Comparison of ENCODE assay signal across 8 mouse cellular contexts in the genomic region with DNA sequence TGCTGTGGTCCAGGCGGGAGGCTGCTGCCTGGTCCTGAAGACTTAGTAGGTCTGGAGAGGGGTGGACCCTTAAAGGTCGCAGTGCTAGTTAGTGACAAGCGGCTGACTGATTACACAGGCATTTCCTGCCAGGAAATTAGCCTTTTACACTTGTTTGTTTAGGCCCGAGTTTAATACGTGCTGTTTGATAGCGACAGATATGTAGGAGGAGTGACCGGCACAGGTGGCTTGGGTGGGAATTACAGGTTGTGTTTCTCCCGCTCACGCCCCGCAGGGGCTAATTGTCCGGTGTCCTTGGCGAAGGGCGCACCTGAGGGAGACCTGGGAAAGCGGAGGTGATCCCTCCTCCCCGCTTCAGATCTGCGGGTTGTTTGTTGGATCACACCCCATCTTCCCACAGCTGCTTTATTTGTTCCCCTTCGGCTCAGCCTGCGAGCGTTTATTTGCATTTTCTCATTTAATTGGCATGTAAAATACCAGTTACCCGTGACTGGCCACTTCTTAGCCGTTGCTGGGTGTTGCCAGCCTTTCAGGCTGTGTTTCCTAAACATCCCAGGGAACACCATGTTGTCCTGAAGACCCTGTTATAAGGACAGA. TPM values are rescaled to one million over a fixed set of nuclear protein-coding genes. Genes with fewer than 3 reads are reported as not detected.
DNase-seq lines count a peak whose midpoint lies in the region; ATAC-seq and TF ChIP-seq lines count a peak whose summit lies in the region.

No protein-coding gene starts in this region.

- H3K36me3 ChIP-seq in heart, embryonic 14.5 days (ENCODE audit: control insufficient read depth, insufficient read depth, low read length): no peaks in the 10 kb centered on the region
- H3K36me3 ChIP-seq in limb, embryonic 11.5 days (ENCODE audit: control insufficient read depth, insufficient read depth, low read length): no peaks in the 10 kb centered on the region
- H3K36me3 ChIP-seq in stomach, postnatal 0 days (ENCODE audit: control insufficient read depth, insufficient read depth, low read length): no peaks in the 10 kb centered on the region

- TF ChIP-seq CTCF in stomach, postnatal 0 days (IDR thresholded peaks at IDR 0.05; ENCODE audit: low read depth): no peak

- 0 out of 2 replicates have a peak, but pooled peaks cover 2% of the 10 kb centered on the region for H3K9me3 ChIP-seq in heart, embryonic 14.5 days (ENCODE audit: control insufficient read depth, low read length)
- no peaks in the 10 kb centered on the region for H3K9me3 ChIP-seq in limb, embryonic 11.5 days (ENCODE audit: control insufficient read depth, low read length)
- H3K9me3 ChIP-seq in stomach, postnatal 0 days (ENCODE audit: control insufficient read depth, low read length): no peaks in the 10 kb centered on the region

- TF ChIP-seq EP300 in stomach, postnatal 0 days (optimal IDR thresholded peaks at IDR 0.05): no peak

- DNase-seq in urinary bladder, postnatal 14 days (ENCODE audit: low spot score): peak; percentile 14
- no peak for DNase-seq in urinary bladder, postnatal 4 days (ENCODE audit: low spot score in 2 of 2)
- peak; percentile 34 for DNase-seq in limb, embryonic 11.5 days (ENCODE audit: low spot score)
- DNase-seq in stomach, postnatal 0 days (ENCODE audit: low spot score): peak; percentile 77
- DNase-seq in layer of hippocampus, adult 11-12 months (ENCODE audit: low spot score): no peak
- no peak for DNase-seq in left cerebral cortex, postnatal 25 days (ENCODE audit: low spot score in 2 of 2)
- DNase-seq in yolk sac, embryonic 10.5 days (ENCODE audit: low spot score): no peak

- intact Hi-C loops in left cerebral cortex, postnatal 25 days (cut with DNase I): no loop called here

- peak overlapping the region; percentile 0; a peak in 1 of 4 replicates for H3K4me3 ChIP-seq in heart, embryonic 14.5 days (ENCODE audit: control insufficient read depth in 1 of 2, insufficient read depth in 1 of 2, low read depth in 1 of 2, low read length in 2 of 2)
- no peak overlapping the region; the same call in 1 of the 2 replicates for H3K4me3 ChIP-seq in limb, embryonic 11.5 days (ENCODE audit: low read depth, low read length)
- no peak overlapping the region for H3K4me3 ChIP-seq in stomach, postnatal 0 days (ENCODE audit: low read depth, low read length)

- peak overlapping the region; percentile 56 for H3K4me2 ChIP-seq in heart, embryonic 14.5 days (ENCODE audit: low read length)
- peak overlapping the region; percentile 7 for H3K4me2 ChIP-seq in limb, embryonic 11.5 days (ENCODE audit: low read depth, severe bottlenecking)
- peak overlapping the region; percentile 40 for H3K4me2 ChIP-seq in stomach, postnatal 0 days (replicated peaks; ENCODE audit: low read depth)

- no peak overlapping the region for H3K9ac ChIP-seq in heart, embryonic 14.5 days (ENCODE audit: low read length)
- H3K9ac ChIP-seq in limb, embryonic 11.5 days (ENCODE audit: low read length): no peak overlapping the region
- H3K9ac ChIP-seq in stomach, postnatal 0 days (ENCODE audit: low read length): no peak overlapping the region

- 3% methylated on average over 21 of the region's 21 CpGs for WGBS in heart, embryonic 14.5 days
- 2% methylated on average over 21 of the region's 21 CpGs for WGBS in limb, embryonic 11.5 days
- WGBS in stomach, postnatal 0 days: 4% methylated on average over 21 of the region's 21 CpGs

- 0 out of 2 replicates have a peak, but pooled peaks cover 8% of the 10 kb centered on the region for H3K27me3 ChIP-seq in heart, embryonic 14.5 days (ENCODE audit: control insufficient read depth, insufficient read depth, low read length)
- H3K27me3 ChIP-seq in limb, embryonic 11.5 days (ENCODE audit: control insufficient read depth, insufficient read depth, low read length): peaks cover 2% of the 10 kb centered on the region; the same call in 1 of the 2 replicates
- H3K27me3 ChIP-seq in stomach, postnatal 0 days (ENCODE audit: control insufficient read depth, insufficient read depth, low read length): no peaks in the 10 kb centered on the region

- ATAC-seq in heart, embryonic 14.5 days (ENCODE audit: insufficient number of reproducible peaks, insufficient read depth, low FRiP score, low read depth): no peak
- ATAC-seq in limb, embryonic 11.5 days (ENCODE audit: insufficient number of reproducible peaks, low FRiP score, low TSS enrichment, low read depth): no peak
- peak; percentile 87 for ATAC-seq in stomach, postnatal 0 days (ENCODE audit: low FRiP score, low TSS enrichment)

- H3K27ac ChIP-seq in heart, embryonic 14.5 days (replicated peaks in 1 of 2; ENCODE audit: control insufficient read depth in 1 of 2, insufficient read depth in 1 of 2, low read depth in 2 of 2, low read length in 2 of 2): no peak overlapping the region
- no peak overlapping the region for H3K27ac ChIP-seq in limb, embryonic 11.5 days (replicated peaks; ENCODE audit: low read depth, low read length)
- H3K27ac ChIP-seq in stomach, postnatal 0 days (replicated peaks): peak overlapping the region; percentile 63

- H3K4me1 ChIP-seq in heart, embryonic 14.5 days (ENCODE audit: control insufficient read depth in 2 of 2, insufficient read depth in 2 of 2, low read length in 2 of 2): peaks cover 3 to 5% of the 10 kb centered on the region in 2 experiments; a peak in 2 of 4 replicates
- H3K4me1 ChIP-seq in limb, embryonic 11.5 days (ENCODE audit: control insufficient read depth, insufficient read depth, low read length): no peaks in the 10 kb centered on the region
- no peaks in the 10 kb centered on the region for H3K4me1 ChIP-seq in stomach, postnatal 0 days (replicated peaks; ENCODE audit: control insufficient read depth, insufficient read depth)

RNA-seq across cellular contexts. Expression of a gene that starts 25.1 kb away (rescaled TPM):
- polyA plus RNA-seq in heart, embryonic 14.5 days (2014; fragmentation: Nextera tagmentation; extraction: Ambion mirVana): 3.1 and 3.4 TPM in 2 replicates
- 0.95 and 1.6 TPM in 2 replicates for polyA plus RNA-seq in limb, embryonic 11.5 days (2014; fragmentation: Nextera tagmentation; extraction: Ambion mirVana)
- 9.8 and 13.5 TPM in 2 replicates for polyA plus RNA-seq in stomach, postnatal 0 days (2015; fragmentation: Nextera tagmentation; extraction: Ambion mirVana)
- total RNA-seq in left cerebral cortex, postnatal 25 days (2021): under 1 TPM; 0.37 to 0.39 TPM

RNA-seq across cellular contexts. Expression of a gene that starts 29.0 kb away (rescaled TPM):
- 61.1 and 69.4 TPM in 2 replicates for polyA plus RNA-seq in heart, embryonic 14.5 days (2014; fragmentation: Nextera tagmentation; extraction: Ambion mirVana)
- 130 and 140 TPM in 2 replicates for polyA plus RNA-seq in limb, embryonic 11.5 days (2014; fragmentation: Nextera tagmentation; extraction: Ambion mirVana)
- polyA plus RNA-seq in stomach, postnatal 0 days (2015; fragmentation: Nextera tagmentation; extraction: Ambion mirVana): 46.0 and 47.7 TPM in 2 replicates
- 10 to 100 TPM; 57.1 to 58.3 TPM for total RNA-seq in left cerebral cortex, postnatal 25 days (2021)

RNA-seq across cellular contexts. Expression of a gene that starts 58.9 kb away (rescaled TPM):
- 8.6 and 9.1 TPM in 2 replicates for polyA plus RNA-seq in heart, embryonic 14.5 days (2014; fragmentation: Nextera tagmentation; extraction: Ambion mirVana)
- polyA plus RNA-seq in limb, embryonic 11.5 days (2014; fragmentation: Nextera tagmentation; extraction: Ambion mirVana): 3.0 and 3.4 TPM in 2 replicates
- 1.5 and 1.8 TPM in 2 replicates for polyA plus RNA-seq in stomach, postnatal 0 days (2015; fragmentation: Nextera tagmentation; extraction: Ambion mirVana)
- total RNA-seq in left cerebral cortex, postnatal 25 days (2021): 1 to 10 TPM; 4.1 to 4.5 TPM

Comparison
In these comparisons a context has a peak if more than half of its experiments do, and no peak if none do; other contexts are left out.
1. DNase-seq: peak in urinary bladder, postnatal 14 days (single experiment), limb, embryonic 11.5 days (single experiment) and stomach, postnatal 0 days (single experiment); none in urinary bladder, postnatal 4 days (0 of 2), layer of hippocampus, adult 11-12 months (single experiment), left cerebral cortex, postnatal 25 days (0 of 2) and yolk sac, embryonic 10.5 days (single experiment).
2. H3K4me3 ChIP-seq: peak in heart, embryonic 14.5 days (2 of 2); none in limb, embryonic 11.5 days (single experiment) and stomach, postnatal 0 days (single experiment).
3. Peak in every context shown above with its lines, with median percentiles within 50 percentile points of each other: H3K4me2 ChIP-seq.